Mouse (Mus musculus): ENCODE results near the gene Gpr153.
A peak's percentile ranks its signal among the peaks of the same experiment; 100 is the strongest.

GRCm38 (mm10) chr4:152277916-152278315, 3.9 kb downstream of the Gpr153 start:
- TF ChIP-seq CTCF (IDR thresholded peaks at IDR 0.05; ENCODE audit: low read depth) (peak; percentile 24), EP300 (IDR thresholded peaks at IDR 0.05; ENCODE audit: low read depth) (no peak)
